Mouse (Mus musculus) lung, postnatal 0 days (tissue): ENCODE data around the gene Epb41.

ENCODE experiments used
- CTCF ChIP-seq: IDR thresholded peaks from 2 replicates; pipeline ENCODE4 v1.5.1; 2016; ENCODE audit warnings: antibody characterized with exemption, mild to moderate bottlenecking
- EP300 ChIP-seq: IDR thresholded peaks from 2 replicates; pipeline ENCODE4 v1.6.1; 2016; ENCODE audit warnings: antibody characterized with exemption, mild to moderate bottlenecking, control low read depth

- TF ChIP-seq CTCF (no peak), EP300 (no peak)
Observed at GRCm38 (mm10) chr4:131914046-131914643, 161.0 kb downstream of the Epb41 start.
